Mouse (Mus musculus) intestine, embryonic 16.5 days (tissue): ENCODE data around the gene Trem1. TPM values are rescaled to one million over a fixed set of nuclear protein-coding genes. Genes with fewer than 3 reads are reported as not detected.

Experiments
- ATAC-seq: fragments of 200-750 bp; cut with Nextera tagmentation; 2 replicates; pipeline ENCODE4 v1.8.0; 2017; ENCODE audit warnings: moderate TSS enrichment, moderate library complexity
- H3K27ac ChIP-seq: fragments of 300-500 bp; sonication (generic); 2 replicates; pipeline ENCODE4 v1.5.1; 2014; ENCODE audit warnings: mild to moderate bottlenecking, low read length
- H3K27me3 ChIP-seq: fragments of 300-500 bp; sonication (generic); replicated peaks from 2 replicates; pipeline ENCODE4 v1.6.1; 2014; ENCODE audit warnings: low read length, control low read depth, mixed read lengths; ENCODE audit not compliant: control insufficient read depth, insufficient read depth
- H3K36me3 ChIP-seq: fragments of 300-500 bp; sonication (generic); 2 replicates; pipeline ENCODE4 v1.6.1; 2014; ENCODE audit warnings: low read length, control low read depth; ENCODE audit not compliant: control insufficient read depth, insufficient read depth
- H3K4me1 ChIP-seq: fragments of 300-500 bp; sonication (generic); 2 replicates; pipeline ENCODE4 v1.6.1; 2014; ENCODE audit warnings: low read length, control low read depth, mixed read lengths; ENCODE audit not compliant: control insufficient read depth, insufficient read depth
- H3K4me2 ChIP-seq: fragments of 300-500 bp; sonication (generic); 2 replicates; pipeline ENCODE4 v1.6.1; 2014; ENCODE audit warnings: low read depth, low read length, control low read depth
- H3K4me3 ChIP-seq: fragments of 300-500 bp; sonication (generic); 2 replicates; pipeline ENCODE4 v1.5.1; 2014; ENCODE audit warnings: mild to moderate bottlenecking, low read length
- H3K9ac ChIP-seq: fragments of 300-500 bp; sonication (generic); 2 replicates; pipeline ENCODE4 v1.6.1; 2014; ENCODE audit warnings: low read depth, low read length
- H3K9me3 ChIP-seq: fragments of 300-500 bp; sonication (generic); 2 replicates; pipeline ENCODE4 v1.6.1; 2016; ENCODE audit warnings: low read length, control low read depth; ENCODE audit not compliant: control insufficient read depth
- WGBS: fragments of 180-500 bp; shearing (Covaris S2); extraction: QIAGEN DNeasy Blood & Tissue Kit; methylation state at CpG from one replicate; pipeline ENCODE4 v1.1.7; 2014; 5-methylcytosine and 5-hydroxymethylcytosine counted together
- polyA plus RNA-seq: library from polyadenylated mRNA; unstranded; fragments of >200 nt; fragmentation: Nextera tagmentation; extraction: Ambion mirVana; gene quantifications from 2 replicates; pipeline ENCODE4 v1.2.1, GENCODE M21; 2015

Gene Trem1
- polyA plus RNA-seq = 0.56 and 0.72 TPM in 2 replicates

- H3K9ac ChIP-seq = no peak within 1 kb of the TSS
- no peak for ATAC-seq
- no peaks in the 10 kb centered on the region for H3K9me3 ChIP-seq
- H3K27ac ChIP-seq = no peak within 1 kb of the TSS
- H3K4me1 ChIP-seq = no peaks in the 10 kb centered on the region
- no peaks in the 10 kb centered on the region for H3K27me3 ChIP-seq
- H3K4me3 ChIP-seq = no peak within 1 kb of the TSS
- 74% methylated on average over 6 of the region's 6 CpGs for WGBS
- H3K36me3 ChIP-seq = no peaks in the 10 kb centered on the region
- no peak within 1 kb of the TSS for H3K4me2 ChIP-seq
These were observed at the start of gene Trem1 for GRCm38 (mm10) chr17:48232518-48232917. Gene Trem1 (plus strand): TSS chr17:48232768.

GRCm38 (mm10) chr17:48185252-48185651 is 47.3 kb upstream of the Trem1 start:
- Histone ChIP-seq H3K27ac (no peak overlapping the region), H3K9ac (no peak overlapping the region), H3K9me3 (no peaks in the 10 kb centered on the region), H3K4me3 (no peak overlapping the region), H3K4me1 (no peaks in the 10 kb centered on the region), H3K36me3 (no peaks in the 10 kb centered on the region), H3K4me2 (no peak overlapping the region), H3K27me3 (no peaks in the 10 kb centered on the region)
- 45% methylated on average over 5 of the region's 5 CpGs for WGBS
- no peak for ATAC-seq

GRCm38 (mm10) chr17:48192366-48192765 is 40.2 kb upstream of the Trem1 start:
- no peaks in the 10 kb centered on the region for H3K9me3 ChIP-seq
- no peak overlapping the region for H3K4me2 ChIP-seq
- no peak overlapping the region for H3K9ac ChIP-seq
- H3K4me1 ChIP-seq = no peaks in the 10 kb centered on the region
- no peak for ATAC-seq
- no peak overlapping the region for H3K4me3 ChIP-seq
- no peaks in the 10 kb centered on the region for H3K36me3 ChIP-seq
- no peak overlapping the region for H3K27ac ChIP-seq
- WGBS = 75% methylated on average over 2 of the region's 2 CpGs
- no peaks in the 10 kb centered on the region for H3K27me3 ChIP-seq

GRCm38 (mm10) chr17:48203086-48203485 is 29.5 kb upstream of the Trem1 start:
- no peaks in the 10 kb centered on the region for H3K36me3 ChIP-seq
- WGBS = 96% methylated on average over 12 of the region's 12 CpGs
- no peak overlapping the region for H3K4me3 ChIP-seq
- no peak overlapping the region for H3K4me2 ChIP-seq
- no peak overlapping the region for H3K27ac ChIP-seq
- H3K4me1 ChIP-seq = no peaks in the 10 kb centered on the region
- H3K9me3 ChIP-seq = peaks cover 9% of the 10 kb centered on the region
- H3K9ac ChIP-seq = no peak overlapping the region
- no peaks in the 10 kb centered on the region for H3K27me3 ChIP-seq
- no peak for ATAC-seq

GRCm38 (mm10) chr17:48212596-48212995 is 20.0 kb upstream of the Trem1 start:
- Histone ChIP-seq H3K9me3 (no peaks in the 10 kb centered on the region), H3K4me2 (no peak overlapping the region), H3K9ac (no peak overlapping the region), H3K4me3 (no peak overlapping the region), H3K36me3 (no peaks in the 10 kb centered on the region), H3K4me1 (no peaks in the 10 kb centered on the region), H3K27ac (no peak overlapping the region), H3K27me3 (no peaks in the 10 kb centered on the region)
- ATAC-seq = no peak
- 94% methylated on average over 12 of the region's 12 CpGs for WGBS

- no peaks in the 10 kb centered on the region for H3K27me3 ChIP-seq
- H3K36me3 ChIP-seq = no peaks in the 10 kb centered on the region
- 69% methylated on average over 5 of the region's 5 CpGs for WGBS
- no peak overlapping the region for H3K4me2 ChIP-seq
- no peak overlapping the region for H3K9ac ChIP-seq
- no peaks in the 10 kb centered on the region for H3K9me3 ChIP-seq
- no peak overlapping the region for H3K27ac ChIP-seq
- H3K4me1 ChIP-seq = no peaks in the 10 kb centered on the region
- no peak overlapping the region for H3K4me3 ChIP-seq
- ATAC-seq = no peak
These were observed 19.1 kb upstream of the Trem1 start for GRCm38 (mm10) chr17:48213511-48213910.

- no peaks in the 10 kb centered on the region; the same call in 1 of the 2 replicates for H3K9me3 ChIP-seq
- WGBS = 85% methylated on average over 1 of the region's 1 CpGs
- no peaks in the 10 kb centered on the region for H3K27me3 ChIP-seq
- no peak for ATAC-seq
- H3K9ac ChIP-seq = no peak overlapping the region
- H3K27ac ChIP-seq = no peak overlapping the region
- H3K4me1 ChIP-seq = no peaks in the 10 kb centered on the region
- no peaks in the 10 kb centered on the region for H3K36me3 ChIP-seq
- H3K4me2 ChIP-seq = no peak overlapping the region
- no peak overlapping the region for H3K4me3 ChIP-seq
These were observed 17.1 kb upstream of the Trem1 start for GRCm38 (mm10) chr17:48215429-48215828.

- Histone ChIP-seq H3K9me3 (no peaks in the 10 kb centered on the region), H3K4me2 (no peak overlapping the region), H3K4me3 (no peak overlapping the region), H3K9ac (no peak overlapping the region), H3K4me1 (no peaks in the 10 kb centered on the region), H3K36me3 (no peaks in the 10 kb centered on the region), H3K27me3 (no peaks in the 10 kb centered on the region), H3K27ac (no peak overlapping the region)
- no peak for ATAC-seq
- 87% methylated on average over 7 of the region's 7 CpGs for WGBS
These were observed 1.9 kb upstream of the Trem1 start for GRCm38 (mm10) chr17:48230680-48231079.

GRCm38 (mm10) chr17:48233789-48234188 is 1.2 kb downstream of the Trem1 start:
- no peak overlapping the region for H3K27ac ChIP-seq

GRCm38 (mm10) chr17:48234550-48234949 is 2.0 kb downstream of the Trem1 start:
- no peaks in the 10 kb centered on the region for H3K9me3 ChIP-seq
- H3K4me1 ChIP-seq = no peaks in the 10 kb centered on the region
- no peak for ATAC-seq
- H3K9ac ChIP-seq = no peak overlapping the region
- WGBS = 73% methylated on average over 5 of the region's 5 CpGs
- no peaks in the 10 kb centered on the region for H3K27me3 ChIP-seq
- no peak overlapping the region for H3K27ac ChIP-seq
- H3K36me3 ChIP-seq = no peaks in the 10 kb centered on the region
- no peak overlapping the region for H3K4me2 ChIP-seq
- no peak overlapping the region for H3K4me3 ChIP-seq

More at GRCm38 (mm10) chr17:48233789-48234188, 1.2 kb downstream of the Trem1 start:
- H3K9ac ChIP-seq = no peak overlapping the region
- no peaks in the 10 kb centered on the region for H3K36me3 ChIP-seq
- no peak overlapping the region for H3K4me3 ChIP-seq
- no peaks in the 10 kb centered on the region for H3K9me3 ChIP-seq
- H3K4me1 ChIP-seq = no peaks in the 10 kb centered on the region
- no peak for ATAC-seq
- no peak overlapping the region for H3K4me2 ChIP-seq
- WGBS = 95% methylated on average over 4 of the region's 4 CpGs
- no peaks in the 10 kb centered on the region for H3K27me3 ChIP-seq
